Mouse (Mus musculus) heart, adult 2 months (tissue): ENCODE data around the gene Oxt. TPM values are rescaled to one million over a fixed set of nuclear protein-coding genes. Genes with fewer than 3 reads are reported as not detected.
A peak's percentile ranks its signal among the peaks of the same experiment; 100 is the strongest.

Experiments
- DNase-seq, 2 experiments: peaks; one replicate each; pipeline ENCODE4 v3.0.0; 2021
- H3K27ac ChIP-seq: fragments of 200-600 bp; 2 replicates; pipeline ENCODE4 v1.8.1; 2022
- H3K27me3 ChIP-seq: fragments of 200-500 bp; 2 replicates; pipeline ENCODE4 v1.6.1; 2012; ENCODE audit warnings: mild to moderate bottlenecking, low read length, inconsistent platforms, mixed read lengths; ENCODE audit not compliant: control insufficient read depth, insufficient read depth
- H3K36me3 ChIP-seq: fragments of 200-500 bp; 2 replicates; pipeline ENCODE4 v1.6.1; 2012; ENCODE audit warnings: low read length, inconsistent platforms; ENCODE audit not compliant: control insufficient read depth, insufficient read depth
- H3K4me1 ChIP-seq: fragments of 200-500 bp; 2 replicates; pipeline ENCODE4 v1.6.1; 2011; ENCODE audit warnings: low read length; ENCODE audit not compliant: control insufficient read depth, insufficient read depth
- H3K4me3 ChIP-seq: fragments of 200-600 bp; 2 replicates; pipeline ENCODE4 v1.8.1; 2022
- H3K79me2 ChIP-seq: fragments of 200-500 bp; replicated peaks from 2 replicates; pipeline ENCODE4 v1.6.1; 2012; ENCODE audit warnings: mild to moderate bottlenecking, inconsistent platforms, low read length, moderate library complexity, mixed read lengths; ENCODE audit not compliant: control insufficient read depth, insufficient read depth
- H3K9ac ChIP-seq: fragments of 200-500 bp; 2 replicates; pipeline ENCODE4 v1.6.1; 2012; ENCODE audit warnings: low read depth, mild to moderate bottlenecking, control low read depth, inconsistent platforms, low read length, mixed read lengths
- CTCF ChIP-seq: fragments of 200-600 bp; IDR thresholded peaks from 2 replicates; pipeline ENCODE4 v1.8.1; 2022; ENCODE audit warnings: antibody characterized with exemption, mild to moderate bottlenecking, moderate library complexity
- EP300 ChIP-seq: fragments of 200-500 bp; IDR thresholded peaks from 2 replicates; pipeline ENCODE4 v1.6.1; 2011; ENCODE audit warnings: low read depth, low read length, control low read depth; ENCODE audit not compliant: insufficient read depth
- POLR2A ChIP-seq: fragments of 200-500 bp; IDR thresholded peaks from 2 replicates; pipeline ENCODE4 v1.6.1; 2011; ENCODE audit warnings: mild to moderate bottlenecking, low read depth, low read length, control low read depth; ENCODE audit not compliant: insufficient read depth
- WGBS: fragments of 180-500 bp; shearing (Covaris S2); methylation state at CpG from one replicate; pipeline ENCODE4 v1.1.7; 2018; 5-methylcytosine and 5-hydroxymethylcytosine counted together
- intact Hi-C: fragments of 180-260 bp; cut with DNase I; formaldehyde crosslinking; loops from one replicate; pipeline ENCODE4 v1.15.1; 2025
- long read RNA-seq: library from polyadenylated mRNA; stranded (forward); transcript quantifications from one replicate; pipeline ENCODE4 v2.0.0, GENCODE M21; 2021
- polyA plus RNA-seq: library from polyadenylated mRNA; depleted of rRNA; stranded (reverse); fragments of >200 nt; gene quantifications from 2 replicates; pipeline ENCODE4 v1.2.3, GENCODE M21; 2012; rRNA removed
- total RNA-seq, 2 experiments: library from RNA; stranded (reverse); gene quantifications; 2 replicates each; pipeline ENCODE4 v1.2.3; 2021

Oxt gene
- total RNA-seq, result not detected
- polyA plus RNA-seq, result not detected in 2 replicates
- long read RNA-seq, result 0 reads

DNA sequence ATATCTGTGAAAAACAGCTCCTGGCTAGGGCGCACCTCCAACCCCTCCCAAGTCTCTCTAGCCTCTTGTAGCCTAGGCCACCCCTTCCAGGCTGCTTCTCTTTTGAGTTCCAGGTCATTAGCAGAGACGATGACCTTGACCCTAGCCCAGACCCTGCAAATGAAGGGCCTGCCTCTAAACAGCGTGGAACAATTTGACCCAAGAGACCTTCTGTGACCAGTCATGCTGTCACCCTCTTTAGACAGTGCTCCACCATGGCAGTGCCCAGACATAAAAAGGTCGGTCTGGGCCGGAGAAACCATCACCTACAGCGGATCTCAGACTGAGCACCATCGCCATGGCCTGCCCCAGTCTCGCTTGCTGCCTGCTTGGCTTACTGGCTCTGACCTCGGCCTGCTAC, at the start of gene Oxt:
Gene Oxt (plus strand): TSS at position 301 of the 400 bp plus-strand sequence.
- Histone ChIP-seq H3K4me1 (no peaks in the 10 kb centered on the region), H3K9ac (0 out of 2 replicates have a peak within 1 kb of the TSS, but pooled peaks have one; percentile 1), H3K27ac (no peak within 1 kb of the TSS), H3K27me3 (peaks cover 23% of the 10 kb centered on the region), H3K79me2 (no peaks in the 10 kb centered on the region), H3K36me3 (no peaks in the 10 kb centered on the region), H3K4me3 (peak within 1 kb of the TSS; percentile 26; the same call in 1 of the 2 replicates)
- intact Hi-C loops, result no loop called here
- 74% methylated on average over 9 of the region's 9 CpGs for WGBS
- no peak for TF ChIP-seq POLR2A
- no peak for DNase-seq

DNA sequence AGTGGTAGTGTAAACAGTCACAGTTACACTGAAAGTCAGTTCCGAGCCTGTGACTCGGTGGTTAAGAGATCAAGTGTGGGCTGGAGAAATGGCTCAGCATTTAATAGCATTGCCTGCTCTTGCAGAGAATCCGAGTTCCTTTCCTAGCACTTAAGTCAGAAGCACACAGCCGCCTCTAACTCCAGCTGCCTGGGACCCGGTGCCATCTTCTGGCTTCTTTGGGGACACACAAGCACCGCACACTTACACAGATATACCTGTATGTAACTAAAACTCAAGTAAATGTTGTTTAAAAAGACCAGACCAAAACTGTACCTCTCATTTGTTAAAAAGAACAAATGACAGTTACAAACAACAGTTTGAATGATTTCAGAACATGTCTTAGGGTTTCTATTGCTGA, 47.5 kb upstream of the Oxt start:
- Histone ChIP-seq H3K4me3 (no peak overlapping the region), H3K27me3 (no peaks in the 10 kb centered on the region), H3K4me1 (no peaks in the 10 kb centered on the region), H3K27ac (no peak overlapping the region), H3K79me2 (no peaks in the 10 kb centered on the region), H3K36me3 (no peaks in the 10 kb centered on the region), H3K9ac (no peak overlapping the region)
- TF ChIP-seq EP300, result no peak
- no peak for TF ChIP-seq POLR2A
- TF ChIP-seq CTCF, result 0 out of 2 replicates have a peak, but pooled peaks have one; percentile 16
- no peak for DNase-seq
- 88% methylated on average over 6 of the region's 6 CpGs for WGBS
- intact Hi-C loops, result no loop called here

DNA sequence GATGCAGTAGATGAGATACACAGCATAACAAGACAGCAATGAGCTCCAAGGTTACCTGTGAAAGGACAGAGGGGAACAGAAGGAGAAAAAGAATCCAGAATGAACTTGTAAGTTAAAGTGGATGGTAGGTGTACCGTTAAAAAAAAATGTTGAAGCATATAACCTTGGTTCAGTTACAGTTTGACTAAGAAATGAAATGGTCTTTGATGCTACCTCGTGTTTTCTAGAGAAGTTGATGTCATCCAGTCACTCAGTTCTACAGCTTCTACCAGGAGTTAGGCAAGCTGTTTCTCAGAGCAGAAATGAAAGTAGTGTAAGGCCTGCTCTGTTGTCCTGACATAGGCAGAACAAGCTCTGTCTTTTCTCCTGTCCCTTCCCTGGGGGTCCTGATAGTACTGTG, 46.7 kb upstream of the Oxt start:
- H3K4me3 ChIP-seq, result no peak overlapping the region
- no peak overlapping the region for H3K9ac ChIP-seq
- 89% methylated on average over 2 of the region's 2 CpGs for WGBS
- H3K36me3 ChIP-seq, result no peaks in the 10 kb centered on the region
- no peak for DNase-seq
- intact Hi-C loops, result no loop called here
- no peaks in the 10 kb centered on the region for H3K79me2 ChIP-seq
- H3K27ac ChIP-seq, result no peak overlapping the region
- TF ChIP-seq EP300 (no peak), POLR2A (no peak), CTCF (no peak)
- no peaks in the 10 kb centered on the region for H3K27me3 ChIP-seq
- H3K4me1 ChIP-seq, result no peaks in the 10 kb centered on the region

DNA sequence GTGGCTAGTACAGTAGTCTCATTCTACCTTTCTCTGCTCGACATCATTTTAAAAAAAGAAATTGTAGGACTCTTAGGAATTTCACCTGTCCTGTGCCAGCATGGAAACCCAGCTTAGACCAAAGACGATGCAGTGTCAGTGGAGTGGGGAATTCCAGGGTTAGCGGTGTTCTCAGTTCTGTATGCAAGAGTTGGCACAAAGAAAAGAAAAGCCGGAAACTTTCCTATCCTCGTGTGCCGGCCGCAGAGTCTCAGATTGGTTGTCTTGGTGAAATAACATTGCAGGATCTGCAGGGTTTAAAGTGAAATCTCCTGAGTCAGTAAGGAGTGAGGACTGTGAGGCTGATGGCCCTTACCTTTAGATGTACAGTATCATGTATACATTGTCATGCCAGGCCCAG, 46.0 kb upstream of the Oxt start:
- TF ChIP-seq POLR2A (no peak), CTCF (no peak), EP300 (no peak)
- no peak overlapping the region for H3K9ac ChIP-seq
- no peak overlapping the region for H3K27ac ChIP-seq
- no peaks in the 10 kb centered on the region for H3K4me1 ChIP-seq
- no peaks in the 10 kb centered on the region for H3K36me3 ChIP-seq
- H3K4me3 ChIP-seq, result no peak overlapping the region
- no peaks in the 10 kb centered on the region for H3K79me2 ChIP-seq
- H3K27me3 ChIP-seq, result no peaks in the 10 kb centered on the region
- no peak for DNase-seq
- 78% methylated on average over 7 of the region's 7 CpGs for WGBS
- intact Hi-C loops, result no loop called here

DNA sequence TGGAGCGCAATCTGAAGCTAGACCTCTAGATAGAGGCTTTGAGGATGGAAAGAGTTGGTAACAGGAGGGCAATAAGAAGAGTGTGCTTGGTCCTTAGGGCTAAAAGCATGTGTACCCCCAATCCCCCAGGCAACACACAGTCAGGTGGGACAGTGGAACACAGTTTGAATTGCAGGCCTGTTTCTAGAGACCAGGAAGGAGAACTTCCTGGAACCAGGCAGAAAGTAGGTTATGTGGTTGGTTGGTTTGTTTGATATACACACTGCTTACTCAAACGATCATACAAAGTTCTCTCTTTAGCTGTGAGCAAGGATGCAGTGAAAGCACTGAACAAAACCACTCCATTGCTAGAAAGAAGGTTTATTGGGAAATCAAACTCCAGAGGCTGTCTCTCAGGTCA, 43.8 kb upstream of the Oxt start:
- H3K4me3 ChIP-seq, result no peak overlapping the region
- intact Hi-C loops, result no loop called here
- H3K9ac ChIP-seq, result no peak overlapping the region
- no peaks in the 10 kb centered on the region for H3K4me1 ChIP-seq
- no peaks in the 10 kb centered on the region for H3K36me3 ChIP-seq
- H3K27me3 ChIP-seq, result no peaks in the 10 kb centered on the region
- 71% methylated on average over 2 of the region's 2 CpGs for WGBS
- DNase-seq, result no peak
- H3K79me2 ChIP-seq, result no peaks in the 10 kb centered on the region
- no peak overlapping the region for H3K27ac ChIP-seq
- TF ChIP-seq POLR2A, result no peak
- no peak for TF ChIP-seq EP300
- no peak for TF ChIP-seq CTCF

DNA sequence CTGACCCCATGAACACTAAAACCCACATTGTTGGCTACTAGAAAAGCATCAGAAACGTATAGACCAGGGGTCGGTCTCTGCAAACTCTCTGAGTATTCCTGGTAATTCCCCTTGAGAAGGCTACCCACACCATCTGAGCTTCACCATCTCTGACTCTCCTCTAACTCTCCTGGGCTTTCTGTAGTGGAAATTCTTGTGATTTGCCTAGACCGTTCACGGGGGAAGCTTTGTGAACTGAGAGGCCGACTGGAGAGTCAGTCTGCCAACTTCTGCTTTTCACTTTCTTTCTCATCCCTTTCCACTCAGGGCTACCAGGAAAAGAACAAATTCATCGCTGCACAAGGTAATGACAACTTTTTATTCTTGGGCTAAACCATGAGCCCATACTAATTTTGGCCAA, 41.0 kb upstream of the Oxt start:
- no peak overlapping the region for H3K4me3 ChIP-seq
- H3K79me2 ChIP-seq, result no peaks in the 10 kb centered on the region
- no peaks in the 10 kb centered on the region for H3K4me1 ChIP-seq
- H3K27ac ChIP-seq, result no peak overlapping the region
- WGBS, result 88% methylated on average over 6 of the region's 6 CpGs
- intact Hi-C loops, result no loop called here
- DNase-seq, result no peak
- TF ChIP-seq CTCF (no peak), POLR2A (no peak), EP300 (no peak)
- H3K36me3 ChIP-seq, result no peaks in the 10 kb centered on the region
- H3K27me3 ChIP-seq, result no peaks in the 10 kb centered on the region
- H3K9ac ChIP-seq, result no peak overlapping the region

DNA sequence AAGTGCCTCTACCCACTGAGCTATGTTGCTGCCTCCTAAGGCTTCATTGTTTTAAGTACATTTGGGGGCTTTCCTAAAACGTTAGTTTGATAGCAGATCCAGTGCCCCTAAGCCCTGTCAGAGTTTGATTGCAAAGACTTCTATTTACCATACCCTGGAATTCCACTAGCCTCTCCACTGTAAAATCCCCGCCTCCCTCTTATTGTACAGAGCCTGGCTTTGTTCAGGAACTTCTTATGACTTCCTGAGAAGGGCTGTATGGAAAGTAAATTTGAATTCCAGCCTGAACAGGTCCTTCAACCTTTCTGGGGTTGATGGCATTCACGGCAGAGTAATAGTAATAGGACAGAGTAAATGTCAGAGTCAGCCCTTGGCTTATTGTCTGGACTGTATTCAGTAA, 39.1 kb upstream of the Oxt start:
- no peaks in the 10 kb centered on the region for H3K4me1 ChIP-seq
- H3K27ac ChIP-seq, result no peak overlapping the region
- DNase-seq, result no peak
- no peak overlapping the region for H3K4me3 ChIP-seq
- no peaks in the 10 kb centered on the region for H3K79me2 ChIP-seq
- intact Hi-C loops, result no loop called here
- TF ChIP-seq POLR2A (no peak), CTCF (no peak), EP300 (no peak)
- WGBS, result 77% methylated on average over 3 of the region's 3 CpGs
- no peaks in the 10 kb centered on the region for H3K36me3 ChIP-seq
- no peak overlapping the region for H3K9ac ChIP-seq
- H3K27me3 ChIP-seq, result no peaks in the 10 kb centered on the region
